22 mouse cellular contexts compared by ENCODE assay signal in the genomic region with DNA sequence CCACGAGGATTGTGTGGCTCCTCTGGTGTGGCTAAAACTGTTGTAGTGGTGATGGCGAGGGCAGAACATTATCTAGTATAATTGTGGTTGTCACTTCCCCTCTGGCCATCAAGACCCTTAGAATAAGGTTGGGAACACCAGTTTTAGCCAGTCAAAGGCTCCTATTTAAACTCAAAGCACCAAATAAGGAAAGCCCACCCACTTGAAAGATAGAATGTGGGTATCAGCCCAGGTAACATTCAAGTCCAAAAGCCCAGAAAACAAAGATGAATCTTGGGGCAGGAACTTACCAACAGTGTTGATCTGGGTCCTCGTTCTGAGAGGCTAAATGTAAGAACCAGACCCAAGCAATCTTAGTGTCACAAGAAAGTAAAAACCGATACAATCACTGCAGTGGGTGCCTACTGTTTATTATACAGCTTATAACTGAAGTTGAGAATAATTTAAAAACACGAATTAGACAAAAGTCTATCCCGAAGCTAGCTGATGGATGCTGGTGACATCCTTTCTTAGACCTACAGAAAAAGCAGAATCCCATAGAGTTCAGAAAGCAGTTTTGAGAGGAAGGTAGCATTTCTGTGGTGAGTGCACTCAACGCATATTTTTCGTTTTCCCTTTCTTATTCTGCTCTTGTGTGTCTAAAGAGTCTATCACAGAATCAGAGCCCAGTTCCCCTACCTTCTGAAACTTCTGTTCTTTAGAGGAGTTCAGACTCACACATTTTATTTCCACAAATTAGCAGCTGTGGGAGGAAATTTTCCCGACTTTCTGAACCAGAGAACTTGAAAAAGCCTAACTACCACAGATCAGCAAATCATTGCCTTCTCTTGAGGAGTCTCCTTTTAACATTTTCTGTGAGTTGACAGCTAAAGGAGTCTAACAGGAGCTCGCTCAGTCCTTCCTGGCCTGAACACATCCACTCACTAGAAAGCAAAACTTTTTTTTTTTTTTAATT. TPM values are rescaled to one million over a fixed set of nuclear protein-coding genes. Genes with fewer than 3 reads are reported as not detected.
DNase-seq lines count a peak whose midpoint lies in the region; ATAC-seq lines count a peak whose summit lies in the region.
"Had no signal": no experiment of that assay in that cellular context is flagged by ENCODE, and none has a peak within 500 bp of the region (broad histone marks: within the 10 kb centered on the region; RNA-seq: fewer than 3 reads in every experiment).

No protein-coding gene starts in this region.

- H3K36me3 ChIP-seq in forebrain, embryonic 14.5 days (ENCODE audit: control insufficient read depth, insufficient read depth, low read length): no peaks in the 10 kb centered on the region
- H3K36me3 ChIP-seq in forebrain, embryonic 12.5 days (replicated peaks): no peaks in the 10 kb centered on the region
- H3K36me3 ChIP-seq in midbrain, embryonic 11.5 days (ENCODE audit: control insufficient read depth, insufficient read depth, low read length): no peaks in the 10 kb centered on the region
- H3K36me3 ChIP-seq in neural tube, embryonic 12.5 days: no peaks in the 10 kb centered on the region
- H3K36me3 ChIP-seq: heart, embryonic 13.5 days; limb, embryonic 13.5 days; liver, embryonic 15.5 days had no signal

- peaks cover 6% of the 10 kb centered on the region for H3K4me1 ChIP-seq in forebrain, embryonic 14.5 days (ENCODE audit: control insufficient read depth, insufficient read depth, low read length)
- peaks cover 25% of the 10 kb centered on the region for H3K4me1 ChIP-seq in forebrain, embryonic 12.5 days
- peaks cover 11% of the 10 kb centered on the region for H3K4me1 ChIP-seq in midbrain, embryonic 11.5 days (ENCODE audit: control insufficient read depth, insufficient read depth, low read length)
- H3K4me1 ChIP-seq in neural tube, embryonic 12.5 days: peaks cover 17% of the 10 kb centered on the region

- no peaks in the 10 kb centered on the region for H3K9me3 ChIP-seq in forebrain, embryonic 14.5 days (replicated peaks; ENCODE audit: control insufficient read depth, low read length)
- no peaks in the 10 kb centered on the region for H3K9me3 ChIP-seq in forebrain, embryonic 12.5 days
- H3K9me3 ChIP-seq in midbrain, embryonic 11.5 days (ENCODE audit: control insufficient read depth, low read length): no peaks in the 10 kb centered on the region
- H3K9me3 ChIP-seq in neural tube, embryonic 12.5 days: no peaks in the 10 kb centered on the region
- H3K9me3 ChIP-seq: heart, embryonic 13.5 days; limb, embryonic 13.5 days; liver, embryonic 15.5 days had no signal

- H3K27ac ChIP-seq in forebrain, embryonic 14.5 days (ENCODE audit: low read depth, low read length): no peak overlapping the region
- H3K27ac ChIP-seq in forebrain, embryonic 12.5 days: no peak overlapping the region
- no peak overlapping the region for H3K27ac ChIP-seq in midbrain, embryonic 11.5 days (ENCODE audit: low read depth, low read length)
- no peak overlapping the region for H3K27ac ChIP-seq in neural tube, embryonic 12.5 days
- H3K27ac ChIP-seq: heart, embryonic 13.5 days; kidney, postnatal 0 days; layer of hippocampus, adult 2 months; left cerebral cortex, adult 2 months; limb, embryonic 13.5 days; liver, embryonic 15.5 days; stomach, postnatal 0 days had no signal

- no peak for ATAC-seq in forebrain, embryonic 14.5 days
- ATAC-seq in forebrain, embryonic 12.5 days (ENCODE audit: low FRiP score): no peak
- no peak for ATAC-seq in midbrain, embryonic 11.5 days (ENCODE audit: low FRiP score)
- no peak for ATAC-seq in neural tube, embryonic 12.5 days (ENCODE audit: low FRiP score, low read depth)

- WGBS in forebrain, embryonic 14.5 days: under 1% methylated on average over 10 of the region's 10 CpGs
- WGBS in forebrain, embryonic 12.5 days: 2% methylated on average over 10 of the region's 10 CpGs
- WGBS in midbrain, embryonic 11.5 days: under 1% methylated on average over 10 of the region's 10 CpGs
- 2% methylated on average over 10 of the region's 10 CpGs for WGBS in neural tube, embryonic 12.5 days

- no peak overlapping the region for H3K9ac ChIP-seq in forebrain, embryonic 14.5 days (ENCODE audit: low read length)
- H3K9ac ChIP-seq in forebrain, embryonic 12.5 days: no peak overlapping the region
- H3K9ac ChIP-seq in midbrain, embryonic 11.5 days (ENCODE audit: low read length): no peak overlapping the region
- H3K9ac ChIP-seq in neural tube, embryonic 12.5 days: no peak overlapping the region
- H3K9ac ChIP-seq: heart, embryonic 13.5 days; limb, embryonic 13.5 days; liver, embryonic 15.5 days had no signal

- no peak overlapping the region for H3K4me3 ChIP-seq in forebrain, embryonic 14.5 days (ENCODE audit: low read depth, low read length)
- H3K4me3 ChIP-seq in forebrain, embryonic 12.5 days (replicated peaks): no peak overlapping the region
- no peak overlapping the region for H3K4me3 ChIP-seq in midbrain, embryonic 11.5 days (ENCODE audit: low read depth, low read length)
- H3K4me3 ChIP-seq in neural tube, embryonic 12.5 days: no peak overlapping the region
- H3K4me3 ChIP-seq: layer of hippocampus, adult 2 months; left cerebral cortex, adult 2 months; liver, embryonic 15.5 days; myocyte had no signal

- DNase-seq in forebrain, embryonic 14.5 days (ENCODE audit: low spot score): peak; percentile 5
- DNase-seq in embryo, embryonic 11 days: peak; percentile 32
- DNase-seq in midbrain, embryonic 11.5 days (ENCODE audit: low spot score, missing footprints): peak; percentile 95
- no peak for DNase-seq in urinary bladder, adult 18-20 months (ENCODE audit: low spot score in 2 of 2)
- no peak for DNase-seq in adrenal gland, postnatal 14 days
- no peak for DNase-seq in thymus, postnatal 14 days
- DNase-seq: cerebellum, adult 11 months; heart, adult 11 months; kidney, adult 11 months; right cerebral cortex, postnatal 25 days had no signal

- peaks cover 73% of the 10 kb centered on the region for H3K27me3 ChIP-seq in forebrain, embryonic 14.5 days (replicated peaks; ENCODE audit: control insufficient read depth, insufficient read depth, low read length)
- H3K27me3 ChIP-seq in forebrain, embryonic 12.5 days: peaks cover 79% of the 10 kb centered on the region
- peaks cover 71% of the 10 kb centered on the region for H3K27me3 ChIP-seq in midbrain, embryonic 11.5 days (ENCODE audit: control insufficient read depth, insufficient read depth, low read length)
- H3K27me3 ChIP-seq in neural tube, embryonic 12.5 days (replicated peaks): peaks cover 52% of the 10 kb centered on the region
- H3K27me3 ChIP-seq: CH12.LX had no signal

- H3K4me2 ChIP-seq in forebrain, embryonic 14.5 days (ENCODE audit: low read length): no peak overlapping the region
- no peak overlapping the region for H3K4me2 ChIP-seq in forebrain, embryonic 12.5 days
- H3K4me2 ChIP-seq in midbrain, embryonic 11.5 days: no peak overlapping the region
- peak overlapping the region; percentile 62 for H3K4me2 ChIP-seq in neural tube, embryonic 12.5 days (replicated peaks)
- H3K4me2 ChIP-seq: liver, embryonic 15.5 days had no signal

RNA-seq across cellular contexts. Expression of a gene that starts 6.2 kb away (rescaled TPM):
- 1.4 and 3.0 TPM in 2 replicates for polyA plus RNA-seq in forebrain, embryonic 14.5 days (2014; fragmentation: Nextera tagmentation; extraction: Ambion mirVana)
- 2.2 and 4.8 TPM in 2 replicates for polyA plus RNA-seq in forebrain, embryonic 12.5 days (2016; fragmentation: Nextera tagmentation; extraction: Ambion mirVana)
- polyA plus RNA-seq in midbrain, embryonic 11.5 days (2014; fragmentation: Nextera tagmentation; extraction: Ambion mirVana): 46.9 and 56.1 TPM in 2 replicates
- 116 and 145 TPM in 2 replicates for polyA plus RNA-seq in neural tube, embryonic 12.5 days (2016; fragmentation: Nextera tagmentation; extraction: Ambion mirVana)
- total RNA-seq in adrenal gland, postnatal 14 days (2021): 0.34 and 0.59 TPM in 2 replicates
- total RNA-seq: layer of hippocampus, adult 2 months; left cerebral cortex, adult 2 months; megakaryocyte, adult 5-6 weeks had no signal

Comparison
In these comparisons a context has a peak if more than half of its experiments do, and no peak if none do; other contexts are left out.
1. DNase-seq: peak in forebrain, embryonic 14.5 days (single experiment), embryo, embryonic 11 days (single experiment) and midbrain, embryonic 11.5 days (single experiment); none in urinary bladder, adult 18-20 months (0 of 2), adrenal gland, postnatal 14 days (single experiment) and thymus, postnatal 14 days (single experiment).